Mouse (Mus musculus) lung, embryonic 15.5 days (tissue): ENCODE results near the gene Isyna1. TPM values are rescaled to one million over a fixed set of nuclear protein-coding genes. Genes with fewer than 3 reads are reported as not detected.

Experiments
- ATAC-seq: fragments of 200-750 bp; cut with Nextera tagmentation; 2 replicates; pipeline ENCODE4 v1.8.0; 2017; ENCODE audit warnings: moderate number of reproducible peaks, borderline replicate concordance; ENCODE audit not compliant: low FRiP score, low TSS enrichment; ENCODE audit errors: extremely low read depth
- H3K27ac ChIP-seq: fragments of 300-500 bp; sonication (generic); 2 replicates; pipeline ENCODE4 v1.5.1; 2015; ENCODE audit warnings: moderate library complexity, mild to moderate bottlenecking, inconsistent platforms
- H3K27me3 ChIP-seq: fragments of 300-500 bp; sonication (generic); 2 replicates; pipeline ENCODE4 v1.6.1; 2015; ENCODE audit warnings: inconsistent platforms
- H3K36me3 ChIP-seq: fragments of 300-500 bp; sonication (generic); 2 replicates; pipeline ENCODE4 v1.6.1; 2015; ENCODE audit warnings: inconsistent platforms
- H3K4me1 ChIP-seq: fragments of 300-500 bp; sonication (generic); 2 replicates; pipeline ENCODE4 v1.6.1; 2015; ENCODE audit warnings: inconsistent platforms
- H3K4me2 ChIP-seq: fragments of 300-500 bp; sonication (generic); 2 replicates; pipeline ENCODE4 v1.6.1; 2015; ENCODE audit warnings: inconsistent platforms, mild to moderate bottlenecking, moderate library complexity
- H3K4me3 ChIP-seq: fragments of 300-500 bp; sonication (generic); 2 replicates; pipeline ENCODE4 v1.5.1; 2015; ENCODE audit warnings: mild to moderate bottlenecking, inconsistent platforms
- H3K9ac ChIP-seq: fragments of 300-500 bp; sonication (generic); 2 replicates; pipeline ENCODE4 v1.6.1; 2015; ENCODE audit warnings: inconsistent platforms
- H3K9me3 ChIP-seq: fragments of 300-500 bp; sonication (generic); 2 replicates; pipeline ENCODE4 v1.6.1; 2016; ENCODE audit warnings: inconsistent platforms
- WGBS: fragments of 180-500 bp; shearing (Covaris S2); methylation state at CpG from one replicate; pipeline ENCODE4 v1.1.7; 2015; 5-methylcytosine and 5-hydroxymethylcytosine counted together
- polyA plus RNA-seq: library from polyadenylated mRNA; unstranded; fragments of >200 nt; fragmentation: Nextera tagmentation; extraction: Ambion mirVana; gene quantifications from 2 replicates; pipeline ENCODE4 v1.2.1, GENCODE M21; 2015

Gene Isyna1
- polyA plus RNA-seq, 1 experiment from 2014 or later: 134 TPM

- H3K4me3 ChIP-seq: peak overlapping the region; percentile 79
- 61% methylated on average over 18 of the region's 18 CpGs for WGBS
- H3K36me3 ChIP-seq: peaks cover 11% of the 10 kb centered on the region
- no peak for ATAC-seq
- no peaks in the 10 kb centered on the region for H3K9me3 ChIP-seq
- no peaks in the 10 kb centered on the region for H3K27me3 ChIP-seq
- peaks cover 47% of the 10 kb centered on the region for H3K4me1 ChIP-seq
- H3K9ac ChIP-seq: peak overlapping the region; percentile 93
- no peak overlapping the region; the same call in 1 of the 2 replicates for H3K27ac ChIP-seq
- H3K4me2 ChIP-seq: peak overlapping the region; percentile 95
Observed at GRCm38 (mm10) chr8:70606780-70607602, 12.8 kb downstream of the Isyna1 start.

GRCm38 (mm10) chr8:70607603-70607897, 13.4 kb downstream of the Isyna1 start:
- Histone ChIP-seq H3K4me3 (peak overlapping the region; percentile 79), H3K4me1 (peaks cover 47% of the 10 kb centered on the region), H3K27me3 (no peaks in the 10 kb centered on the region), H3K4me2 (peak overlapping the region; percentile 95), H3K27ac (peak overlapping the region; percentile 100; the same call in 1 of the 2 replicates), H3K9ac (peak overlapping the region; percentile 93), H3K9me3 (no peaks in the 10 kb centered on the region), H3K36me3 (peaks cover 6% of the 10 kb centered on the region; the same call in 1 of the 2 replicates)
- ATAC-seq: no peak
- 20% methylated on average over 6 of the region's 6 CpGs for WGBS

- Histone ChIP-seq H3K4me1 (peaks cover 47% of the 10 kb centered on the region), H3K4me3 (peak overlapping the region; percentile 79), H3K27ac (peak overlapping the region; percentile 100), H3K36me3 (0 out of 2 replicates have a peak, but pooled peaks cover under 1% of the 10 kb centered on the region), H3K4me2 (peak overlapping the region; percentile 95), H3K9ac (peak overlapping the region; percentile 93), H3K27me3 (no peaks in the 10 kb centered on the region), H3K9me3 (no peaks in the 10 kb centered on the region)
- under 1% methylated on average over 77 of the region's 84 CpGs for WGBS
- no peak for ATAC-seq
Observed at GRCm38 (mm10) chr8:70607898-70608748, 13.9 kb downstream of the Isyna1 start.

GRCm38 (mm10) chr8:70608749-70609367, 14.7 kb downstream of the Isyna1 start, which contains the start of gene Ssbp4:
Ssbp4 (minus strand) TSS chr8:70608872.
- Histone ChIP-seq H3K36me3 (no peaks in the 10 kb centered on the region), H3K27ac (peak within 1 kb of the TSS; percentile 100), H3K4me1 (peaks cover 47% of the 10 kb centered on the region), H3K9ac (peak within 1 kb of the TSS; percentile 93), H3K4me3 (peak within 1 kb of the TSS; percentile 79), H3K9me3 (no peaks in the 10 kb centered on the region), H3K4me2 (peak within 1 kb of the TSS; percentile 95), H3K27me3 (no peaks in the 10 kb centered on the region)
- 5% methylated on average over 26 of the region's 26 CpGs for WGBS
- 0 out of 2 replicates have a peak, but pooled peaks have one; percentile 0 for ATAC-seq

GRCm38 (mm10) chr8:70609368-70609848, 15.2 kb downstream of the Isyna1 start:
- peak overlapping the region; percentile 79 for H3K4me3 ChIP-seq
- peak overlapping the region; percentile 95 for H3K4me2 ChIP-seq
- H3K9me3 ChIP-seq: no peaks in the 10 kb centered on the region
- WGBS: 0% methylated on average over 35 of the region's 39 CpGs
- peak overlapping the region; percentile 62 for H3K9ac ChIP-seq
- no peaks in the 10 kb centered on the region for H3K36me3 ChIP-seq
- H3K27me3 ChIP-seq: no peaks in the 10 kb centered on the region
- ATAC-seq: peak; percentile 74
- peak overlapping the region; percentile 100 for H3K27ac ChIP-seq
- peaks cover 47% of the 10 kb centered on the region for H3K4me1 ChIP-seq

GRCm38 (mm10) chr8:70609849-70610795, 15.9 kb downstream of the Isyna1 start:
- Histone ChIP-seq H3K4me1 (peaks cover 47% of the 10 kb centered on the region), H3K9ac (peak overlapping the region; percentile 62), H3K4me2 (peak overlapping the region; percentile 95), H3K4me3 (peak overlapping the region; percentile 79), H3K9me3 (no peaks in the 10 kb centered on the region), H3K36me3 (no peaks in the 10 kb centered on the region), H3K27me3 (no peaks in the 10 kb centered on the region), H3K27ac (peak overlapping the region; percentile 100)
- ATAC-seq: peak; percentile 81
- whole genome bisulfite sequencing: under 1% methylated on average over 42 of the region's 45 CpGs

GRCm38 (mm10) chr8:70610796-70611771, 16.9 kb downstream of the Isyna1 start:
- under 1% methylated on average over 54 of the region's 54 CpGs for WGBS
- Histone ChIP-seq H3K27me3 (no peaks in the 10 kb centered on the region), H3K4me3 (peak overlapping the region; percentile 79), H3K4me1 (peaks cover 47% of the 10 kb centered on the region), H3K27ac (peak overlapping the region; percentile 100), H3K4me2 (peak overlapping the region; percentile 95), H3K9ac (peak overlapping the region; percentile 62), H3K9me3 (no peaks in the 10 kb centered on the region), H3K36me3 (no peaks in the 10 kb centered on the region)
- no peak for ATAC-seq

- Histone ChIP-seq H3K4me1 (peaks cover 42% of the 10 kb centered on the region), H3K9me3 (no peaks in the 10 kb centered on the region), H3K27ac (peak overlapping the region; percentile 100), H3K4me2 (peak overlapping the region; percentile 95), H3K9ac (peak overlapping the region; percentile 62; the same call in 1 of the 2 replicates), H3K4me3 (peak overlapping the region; percentile 79), H3K36me3 (no peaks in the 10 kb centered on the region), H3K27me3 (no peaks in the 10 kb centered on the region)
- ATAC-seq: no peak
- 0% methylated on average over 6 of the region's 6 CpGs for WGBS
Observed at GRCm38 (mm10) chr8:70611849-70612248, 17.7 kb downstream of the Isyna1 start.

- no peaks in the 10 kb centered on the region for H3K9me3 ChIP-seq
- no peak overlapping the region for H3K4me2 ChIP-seq
- no peak for ATAC-seq
- 5% methylated on average over 1 of the region's 1 CpGs for WGBS
- peaks cover 24% of the 10 kb centered on the region for H3K4me1 ChIP-seq
- H3K9ac ChIP-seq: no peak overlapping the region
- H3K27me3 ChIP-seq: no peaks in the 10 kb centered on the region
- H3K27ac ChIP-seq: no peak overlapping the region
- H3K36me3 ChIP-seq: no peaks in the 10 kb centered on the region
- H3K4me3 ChIP-seq: no peak overlapping the region
Observed at GRCm38 (mm10) chr8:70613763-70614162, 19.6 kb downstream of the Isyna1 start.

GRCm38 (mm10) chr8:70614469-70614868, 20.3 kb downstream of the Isyna1 start:
- Histone ChIP-seq H3K27me3 (0 out of 2 replicates have a peak, but pooled peaks cover under 1% of the 10 kb centered on the region), H3K9ac (no peak overlapping the region), H3K9me3 (no peaks in the 10 kb centered on the region), H3K36me3 (no peaks in the 10 kb centered on the region), H3K4me2 (no peak overlapping the region), H3K4me1 (peaks cover 18% of the 10 kb centered on the region), H3K27ac (no peak overlapping the region), H3K4me3 (no peak overlapping the region)
- 68% methylated on average over 5 of the region's 5 CpGs for WGBS
- ATAC-seq: no peak
